Mouse (Mus musculus) monocyte, adult 59 days (primary cell): ENCODE results near the gene Depdc5. TPM values are rescaled to one million over a fixed set of nuclear protein-coding genes. Genes with fewer than 3 reads are reported as not detected.

Experiments
- total RNA-seq, 2 experiments: library from RNA; stranded (reverse); gene quantifications; one replicate each; pipeline ENCODE4 v1.2.4; 2023

Gene Depdc5
- 10 to 100 TPM; 38.3 to 40.5 TPM for total RNA-seq

DNA sequence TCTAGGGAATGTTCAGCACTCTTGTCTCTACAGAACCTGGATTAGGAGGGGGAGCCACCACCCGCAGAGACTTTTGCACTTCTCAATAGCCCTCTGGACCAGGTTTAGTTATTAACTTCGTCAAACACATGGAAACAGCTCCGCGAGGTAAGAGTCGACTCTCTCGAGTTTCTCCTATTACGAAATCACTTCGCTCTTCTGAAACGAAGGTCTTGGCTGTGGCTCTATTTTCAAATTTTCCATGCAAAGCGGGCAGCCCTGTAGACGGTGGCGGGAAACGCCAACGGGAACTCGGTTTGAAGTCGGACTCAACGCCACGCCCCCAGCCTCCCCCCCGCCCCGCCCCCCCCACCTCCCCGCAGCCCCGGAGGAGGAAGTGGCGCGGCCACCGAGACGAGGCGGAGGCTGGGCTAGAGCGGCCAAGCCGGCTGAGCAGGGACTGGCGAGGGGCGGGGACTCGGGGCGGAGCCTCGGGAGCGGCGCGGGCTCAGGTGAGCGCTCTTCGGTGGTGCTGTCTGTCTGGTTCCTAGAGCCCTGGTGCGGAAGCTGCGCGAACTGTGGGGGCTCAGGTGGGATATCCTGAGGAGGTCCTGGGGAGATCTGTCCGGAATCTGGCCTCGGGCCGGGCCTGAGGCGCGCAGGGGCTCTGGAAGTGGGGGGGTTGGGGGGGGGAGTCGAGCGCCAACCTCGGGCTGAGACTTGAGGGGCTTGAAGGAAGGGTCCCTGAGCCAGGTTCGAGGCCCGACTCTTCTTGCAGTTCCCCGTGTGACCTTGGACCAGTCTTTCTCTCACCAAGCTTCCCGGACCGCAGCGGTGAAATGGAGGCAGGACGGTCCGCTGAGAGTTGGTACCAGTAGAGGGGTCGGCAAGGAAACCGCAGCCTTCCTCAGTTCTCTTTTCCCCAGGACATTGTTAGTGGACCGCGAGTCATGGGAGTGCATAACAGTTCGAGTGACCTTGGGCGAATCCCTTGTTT is at the start of gene Depdc5:
Gene Depdc5 (plus strand): TSS at position 449 of the 976 bp plus-strand sequence.

DNA sequence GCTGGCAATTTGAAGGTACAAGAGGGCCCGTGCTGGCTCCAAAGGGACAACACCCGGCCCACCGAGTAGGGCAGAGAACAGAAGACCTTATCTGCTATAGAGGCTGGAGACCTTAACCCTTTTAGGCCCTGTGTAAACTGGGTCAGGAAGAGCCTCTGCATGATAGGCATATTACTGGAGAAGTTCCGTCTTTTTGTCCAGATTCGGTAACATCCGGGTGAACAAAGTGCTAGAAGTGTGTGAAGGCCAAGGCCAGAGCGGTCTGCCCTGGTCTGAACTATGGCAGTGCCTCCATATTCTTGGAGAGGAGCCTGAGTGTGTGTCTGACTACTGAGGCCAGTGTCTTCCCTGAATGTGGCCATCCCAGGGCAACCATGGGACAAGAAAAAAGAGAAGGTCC is 36.5 kb upstream of the Depdc5 start, which contains the start of gene Gm20671:
Gene Gm20671 (minus strand): TSS at position 101 of the 400 bp plus-strand sequence.

DNA sequence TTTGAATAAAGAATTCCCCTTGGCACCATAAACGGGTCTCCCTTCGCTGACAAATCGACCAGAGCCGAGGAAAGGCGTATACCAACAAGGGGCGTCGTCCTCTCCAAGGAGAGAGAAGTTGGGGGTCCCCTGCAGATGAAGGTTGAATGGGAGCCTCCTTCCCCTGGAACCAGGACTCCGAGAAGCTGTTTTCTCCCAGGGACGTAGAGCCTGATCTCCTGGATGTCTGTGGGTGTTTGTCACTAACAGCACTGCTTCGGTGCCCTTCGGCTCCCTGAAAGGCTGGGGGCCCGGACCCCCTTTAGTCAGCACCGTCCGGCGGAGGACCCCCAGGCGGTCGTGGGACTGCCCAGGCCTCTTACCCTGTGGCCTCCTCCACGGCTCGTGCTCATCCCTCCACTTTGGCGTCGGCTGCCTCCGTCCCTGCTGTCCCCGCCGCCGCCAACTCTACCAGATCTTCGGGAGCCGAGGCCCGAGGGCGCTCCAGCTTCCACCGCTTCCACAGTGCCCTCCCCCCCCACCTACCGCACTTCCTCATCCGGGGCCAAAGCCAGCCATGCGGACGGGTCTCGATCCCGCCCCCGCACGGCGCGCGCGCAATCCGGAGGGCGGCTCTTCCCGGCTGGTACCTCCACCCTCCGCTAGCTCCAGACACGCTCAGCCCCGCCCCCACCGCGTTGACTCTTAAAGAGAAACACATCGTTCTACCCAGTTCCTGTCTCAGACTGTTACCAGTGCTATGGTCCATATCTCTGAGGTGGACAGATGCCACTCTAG is 9.6 kb upstream of the Depdc5 start, which contains the start of gene Prr14l:
Gene Prr14l (minus strand): TSS at position 526 of the 777 bp plus-strand sequence.

DNA sequence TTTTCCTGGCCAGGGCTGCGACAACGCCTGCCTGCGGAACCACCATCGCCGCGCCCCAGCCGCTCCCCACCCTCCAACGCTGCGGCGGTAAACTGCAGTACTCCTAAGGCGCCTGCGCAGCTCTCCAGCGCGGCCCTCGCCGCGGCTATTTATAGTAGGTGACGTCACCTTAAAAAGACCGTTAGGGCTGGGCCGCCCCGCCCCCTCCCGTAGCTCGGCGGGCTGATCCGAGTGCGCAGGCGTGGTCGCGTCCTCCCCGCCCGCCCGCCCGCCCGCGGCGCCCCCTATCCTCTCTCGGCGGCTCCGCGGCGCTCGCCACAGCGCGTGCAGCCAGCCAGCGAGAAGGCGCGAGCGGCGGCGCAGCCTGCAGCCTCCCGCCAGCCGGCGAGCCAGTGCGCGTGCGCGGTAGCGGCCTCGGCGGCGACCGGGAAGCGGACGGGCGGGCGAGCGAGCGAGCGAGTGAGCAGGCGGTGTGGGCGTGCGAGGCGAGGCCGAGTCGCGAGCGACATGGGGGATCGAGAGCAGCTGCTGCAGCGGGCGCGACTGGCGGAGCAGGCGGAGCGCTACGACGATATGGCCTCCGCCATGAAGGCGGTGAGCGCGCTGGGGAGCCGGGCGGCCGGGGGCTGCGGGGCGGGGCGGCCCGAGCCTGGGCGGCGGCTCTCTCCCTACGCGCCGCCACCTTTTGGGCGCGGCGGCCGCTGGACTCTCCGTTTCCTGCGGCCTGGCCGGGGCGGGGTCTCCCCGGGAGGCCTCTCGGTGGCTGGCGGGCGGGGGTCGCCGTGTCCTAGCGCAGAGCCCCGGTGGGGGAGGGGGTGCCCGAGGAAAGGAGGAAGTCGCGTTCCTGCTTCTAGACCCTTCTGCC is 155.3 kb downstream of the Depdc5 start, which contains the start of gene Ywhah:
Gene Ywhah (plus strand): TSS at position 256 of the 865 bp plus-strand sequence.

Other genes starting within 250 kb of the Depdc5 start
- gene Pisd, start 78.1 kb upstream of the Depdc5 start, total RNA-seq = 100 to 1,000 TPM; 115 to 122 TPM
- not detected for gene Gm20671, start 36.6 kb upstream of the Depdc5 start, total RNA-seq
- gene Prr14l, start 9.4 kb upstream of the Depdc5 start, total RNA-seq = 10 to 100 TPM; 29.8 to 41.3 TPM
- 100 to 1,000 TPM; 150 to 158 TPM for gene Ywhah, start 155.1 kb downstream of the Depdc5 start, total RNA-seq
- not detected for gene Slc5a1, start 240.5 kb downstream of the Depdc5 start, total RNA-seq